Mouse (Mus musculus) heart, postnatal 0 days (tissue): ENCODE data around the gene Gpr153.

Experiments used
- CTCF ChIP-seq: IDR thresholded peaks from 2 replicates; pipeline ENCODE4 v1.5.1; 2016; ENCODE audit warnings: antibody characterized with exemption, control low read depth, low read depth
- EP300 ChIP-seq: IDR thresholded peaks from 2 replicates; pipeline ENCODE4 v1.6.1; 2016; ENCODE audit warnings: antibody characterized with exemption, low read depth

- TF ChIP-seq CTCF: no peak
- no peak for TF ChIP-seq EP300
Measured at GRCm38 (mm10) chr4:152243969-152244368, 30.1 kb upstream of the Gpr153 start.
